Mouse (Mus musculus) liver, embryonic 14.5 days (tissue): ENCODE results near the gene Hc.

Experiments used
- CTCF ChIP-seq: IDR thresholded peaks from 2 replicates; pipeline ENCODE4 v1.5.1; 2016; ENCODE audit warnings: antibody characterized with exemption, low read depth, control low read depth
- EP300 ChIP-seq: IDR thresholded peaks from 2 replicates; pipeline ENCODE4 v1.6.1; 2016; ENCODE audit warnings: antibody characterized with exemption, low read depth

DNA sequence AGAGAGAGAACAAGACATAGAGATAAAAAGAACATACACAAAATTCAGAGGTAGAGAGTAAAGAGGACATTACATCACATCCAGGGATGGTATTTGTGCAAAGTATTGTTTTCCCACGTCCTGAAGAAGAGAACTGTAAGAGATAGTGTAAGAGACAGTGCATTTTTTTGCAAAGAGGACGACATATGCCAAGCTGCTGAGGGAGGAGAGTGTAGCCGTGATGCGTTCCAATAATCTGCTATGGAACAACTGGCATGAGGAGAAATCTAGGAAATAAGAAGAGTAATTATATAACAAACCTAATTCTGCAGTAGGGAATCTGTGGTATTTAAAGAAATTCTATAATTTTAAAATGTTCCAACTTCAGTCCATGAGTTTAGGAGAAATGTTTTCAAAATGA lies 26.2 kb upstream of the Hc start:
- TF ChIP-seq CTCF, result no peak
- no peak for TF ChIP-seq EP300
